Mouse (Mus musculus) left cerebral cortex, postnatal 10 days (tissue): ENCODE data around the gene Dop1a. TPM values are rescaled to one million over a fixed set of nuclear protein-coding genes. Genes with fewer than 3 reads are reported as not detected.
"Not testable (repeated sequence)": the region's sequence is repeated elsewhere in the genome, so short reads cannot be mapped to it uniquely, and the experiment has no call there.

Experiments
- DNase-seq, 2 experiments: peaks; one replicate each; pipeline ENCODE4 v3.0.0; 2021 to 2022; ENCODE audit warnings: low spot score in 2 of 2, mixed read lengths in 1 of 2; ENCODE audit errors: extremely low spot score in 1 of 2
- intact Hi-C: fragments of 180-260 bp; cut with DNase I; formaldehyde crosslinking; loops from one replicate; pipeline ENCODE4 v1.15.1; 2025
- total RNA-seq, 2 experiments: library from RNA; stranded (reverse); gene quantifications; 2 replicates each; pipeline ENCODE4 v1.2.3; 2021

Gene Dop1a
- total RNA-seq, 2 experiments from 2014 or later, result 53.4 to 55.1 TPM

GRCm38 (mm10) chr9:86570946-86571345 lies 104.0 kb downstream of the Dop1a start:
- intact Hi-C loops, result loop anchor here (5.0 kb wide), 1 partner anchor 824 kb away; the partner anchor contains the start of gene Ibtk

DNA sequence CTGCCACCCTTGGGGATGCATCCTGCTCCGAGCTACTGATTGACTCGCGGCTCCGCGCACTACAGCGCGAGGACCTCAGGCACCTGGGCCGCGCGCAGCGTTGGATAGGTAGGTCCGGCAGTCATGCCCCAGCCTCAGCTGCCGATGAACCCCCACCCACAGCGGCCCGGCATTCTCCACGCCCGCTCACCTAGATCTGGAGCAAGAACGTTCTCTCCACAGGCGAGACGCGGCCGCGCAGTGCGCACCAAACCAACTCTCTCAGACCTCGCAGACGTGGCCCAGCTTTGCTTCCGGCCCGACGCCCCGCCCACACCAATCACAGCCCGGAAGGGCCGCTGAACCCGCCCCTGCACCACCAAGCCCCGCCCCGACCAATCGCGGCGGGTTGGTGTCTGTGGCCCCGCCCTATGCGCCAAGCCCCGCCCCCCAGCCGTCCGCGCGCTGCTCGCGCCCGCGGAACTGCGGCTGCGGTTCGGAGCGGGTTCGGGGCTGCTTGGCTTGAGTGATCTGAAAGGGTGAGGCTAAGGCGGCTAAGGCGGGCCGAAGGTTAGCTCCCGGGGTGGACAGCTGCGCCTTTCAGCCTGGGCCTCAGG lies 104.7 kb downstream of the Dop1a start, which contains the start of the genes Pgm3 and Rwdd2a:
Pgm3 (minus strand) TSS at position 303 of the 596 bp plus-strand sequence.
Rwdd2a (plus strand) TSS at position 452 of the 596 bp plus-strand sequence.
- intact Hi-C loops, result loop anchor here (5.0 kb wide), 1 partner anchor 824 kb away; the partner anchor contains the start of gene Ibtk
- DNase-seq, result peak; percentile 92 to 98

More at GRCm38 (mm10) chr9:86570946-86571345, 104.0 kb downstream of the Dop1a start:
- no peak for DNase-seq

- intact Hi-C loops, result loop anchor here (5.0 kb wide), 1 partner anchor 825 kb away; the partner anchor contains the start of gene Ibtk
- peak in 1 of 2 experiments; percentile 67 for DNase-seq
Observed at GRCm38 (mm10) chr9:86572196-86572595, 105.2 kb downstream of the Dop1a start.

GRCm38 (mm10) chr9:86572636-86573291 lies 105.8 kb downstream of the Dop1a start:
- DNase-seq, result peak; percentile 69 to 83
- intact Hi-C loops, result loop anchor here (5.0 kb wide), 1 partner anchor 825 kb away; the partner anchor contains the start of gene Ibtk

DNA sequence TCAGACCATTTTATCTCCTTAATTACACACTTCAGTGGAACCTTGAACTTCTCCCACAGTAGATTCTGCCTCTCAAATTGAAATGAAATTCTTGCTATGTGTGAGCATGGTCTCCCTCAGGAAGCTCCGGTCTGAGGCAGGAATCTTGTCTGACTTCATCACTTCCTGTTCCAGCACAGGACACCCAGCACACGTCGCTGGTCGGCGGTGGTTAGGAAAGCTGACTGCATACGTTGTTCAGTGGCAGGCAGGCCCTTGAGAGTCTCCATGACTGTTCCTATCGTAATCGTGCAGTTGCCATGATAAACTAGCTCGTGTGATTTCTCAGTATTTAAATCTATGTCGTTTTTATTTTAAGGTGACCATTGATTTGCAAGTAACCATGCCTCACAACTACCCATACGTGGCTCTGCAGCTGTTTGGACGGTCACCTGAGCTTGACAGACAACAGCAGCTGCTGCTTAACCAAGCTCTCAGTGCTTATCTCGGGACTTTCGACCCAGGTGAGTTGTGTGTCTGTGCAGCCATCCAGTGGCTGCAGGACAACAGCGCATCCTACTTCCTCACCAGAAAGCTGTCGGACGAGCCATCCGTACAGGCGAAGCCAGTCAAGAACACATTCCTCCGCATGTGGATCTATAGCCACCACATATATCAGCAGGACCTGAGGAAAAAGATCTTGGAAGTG lies 106.8 kb downstream of the Dop1a start:
- no peak for DNase-seq
- intact Hi-C loops, result loop anchor here (5.0 kb wide), 1 partner anchor 826 kb away; the partner anchor contains the start of gene Ibtk

DNA sequence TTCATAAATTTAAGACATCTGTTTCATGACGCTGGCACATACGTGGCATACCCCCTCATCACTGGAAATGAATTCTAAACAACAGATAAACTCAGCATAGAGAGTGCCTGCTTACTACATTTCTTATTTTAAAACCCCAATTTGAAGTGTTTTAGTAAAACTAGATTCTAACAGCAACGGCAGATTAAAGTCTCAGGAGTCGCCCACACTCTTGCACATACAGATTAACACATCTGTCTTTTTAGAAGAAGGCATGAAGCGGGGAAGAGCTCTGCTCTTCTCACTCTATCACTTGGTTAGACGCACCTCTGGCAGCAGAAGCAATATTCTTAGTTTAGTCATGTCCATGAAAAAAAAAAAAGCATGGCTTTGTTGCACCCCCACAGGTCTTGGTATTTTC lies 108.2 kb downstream of the Dop1a start:
- intact Hi-C loops, result no loop called here
- DNase-seq, result no peak

DNA sequence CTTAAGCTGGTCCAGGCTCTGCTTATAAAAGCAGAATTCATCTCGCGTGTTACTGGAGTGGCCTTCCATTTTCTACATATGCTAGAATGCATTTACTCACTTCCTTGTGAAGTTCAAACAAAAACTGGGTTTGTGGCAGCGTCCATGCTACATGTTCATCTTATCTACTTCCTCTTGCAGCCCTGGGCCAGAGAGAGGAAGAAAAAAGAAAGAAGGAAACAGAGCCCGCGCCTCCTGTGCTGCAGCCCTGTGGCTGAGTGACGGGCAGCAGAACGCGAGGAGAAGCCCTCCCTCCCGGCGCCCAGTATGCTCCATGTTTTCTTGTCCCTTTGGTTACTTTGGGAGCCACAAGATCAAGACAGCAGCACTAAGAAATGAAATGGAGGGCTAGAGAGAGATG lies 112.7 kb downstream of the Dop1a start:
- intact Hi-C loops, result no loop called here
- DNase-seq, result no peak

DNA sequence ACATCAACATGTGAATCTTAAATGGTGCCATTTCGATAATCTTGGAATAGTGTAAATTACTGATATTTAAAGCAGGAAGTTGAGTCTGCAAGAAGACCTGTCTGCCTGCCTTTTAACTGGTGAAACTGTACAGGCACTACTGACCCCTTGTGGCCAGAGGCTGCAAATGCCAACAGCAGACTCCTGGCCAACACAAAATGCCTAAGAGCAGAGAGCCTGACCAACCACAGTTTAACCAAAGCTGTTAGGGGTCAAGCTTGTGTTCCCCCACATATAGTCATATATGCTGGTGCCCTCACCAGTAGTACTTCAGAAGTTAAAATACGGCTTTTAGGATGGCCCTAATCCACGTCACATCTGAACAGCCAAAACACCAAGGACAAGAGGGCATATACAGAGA lies 116.8 kb downstream of the Dop1a start:
- intact Hi-C loops, result no loop called here
- DNase-seq, result peak in 1 of 2 experiments; percentile 64

DNA sequence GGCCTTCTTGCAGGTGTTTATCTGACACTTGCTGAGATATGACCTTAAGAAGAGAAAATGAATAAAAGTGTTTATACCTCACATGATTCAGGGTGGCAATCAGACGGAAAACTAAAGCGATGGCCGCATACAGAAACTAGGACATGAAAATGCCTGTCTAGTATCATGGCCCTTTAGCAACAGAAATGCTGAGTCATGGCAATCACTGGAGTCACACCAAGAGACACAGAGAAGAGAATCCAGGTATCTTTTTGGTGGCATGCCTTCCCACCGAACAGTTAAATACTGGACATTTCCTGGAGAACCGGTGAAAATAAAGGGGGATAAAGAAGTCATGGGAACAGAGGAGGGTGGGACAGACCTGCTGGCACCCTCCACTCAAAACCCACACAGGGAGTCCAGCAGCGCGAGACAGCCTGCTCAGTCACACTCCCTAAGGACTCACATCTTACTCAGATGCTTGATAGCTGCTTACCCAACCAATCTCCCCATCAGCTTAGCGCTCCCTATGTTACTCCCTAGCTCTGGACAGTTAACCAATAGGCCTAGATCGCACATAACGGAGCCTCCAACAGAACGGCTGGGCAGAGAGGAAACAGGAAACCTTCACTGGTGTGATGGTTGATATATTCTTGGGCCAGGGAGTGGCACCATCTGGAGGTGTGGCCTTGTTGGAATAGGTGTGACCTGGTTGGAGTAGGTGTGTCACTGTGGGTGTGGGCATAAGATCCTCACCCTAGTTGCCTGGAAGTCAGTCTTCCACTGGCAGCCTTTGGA lies 120.3 kb downstream of the Dop1a start:
- no peak for DNase-seq
- intact Hi-C loops, result no loop called here

GRCm38 (mm10) chr9:86592676-86593668 lies 126.0 kb downstream of the Dop1a start:
- intact Hi-C loops, result loop anchor here (2.0 kb wide), 1 partner anchor 154 kb away; no protein-coding TSS in a partner anchor
- peak; percentile 60 to 64 for DNase-seq

- intact Hi-C loops, result not testable (repeated sequence)
Observed at GRCm38 (mm10) chr9:86594357-86594767, 127.4 kb downstream of the Dop1a start.

DNA sequence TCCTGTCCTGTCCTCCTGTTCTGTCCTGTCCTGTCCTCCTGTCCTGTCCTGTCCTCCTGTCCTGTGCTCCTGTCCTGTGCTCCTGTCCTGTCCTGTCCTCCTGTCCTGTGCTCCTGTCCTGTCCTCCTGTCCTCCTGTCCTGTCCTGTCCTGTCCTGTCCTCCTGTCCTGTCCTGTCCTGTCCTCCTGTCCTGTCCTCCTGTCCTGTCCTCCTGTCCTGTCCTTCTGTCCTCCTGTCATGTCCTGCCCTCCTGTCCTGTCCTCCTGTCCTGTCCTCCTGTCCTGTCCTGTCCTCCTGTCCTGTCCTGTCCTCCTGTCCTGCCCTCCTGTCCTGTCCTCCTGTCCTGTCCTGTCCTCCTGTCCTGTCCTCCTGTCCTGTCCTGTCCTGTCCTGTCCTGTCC lies 130.0 kb downstream of the Dop1a start:
- intact Hi-C loops, DNase-seq: not testable (repeated sequence)

More at GRCm38 (mm10) chr9:86594357-86594767, 127.4 kb downstream of the Dop1a start:
- not testable (repeated sequence) for DNase-seq

- DNase-seq, result no peak
- intact Hi-C loops, result no loop called here
Observed at GRCm38 (mm10) chr9:86599723-86600303, 132.9 kb downstream of the Dop1a start.
